In the genomic region with DNA sequence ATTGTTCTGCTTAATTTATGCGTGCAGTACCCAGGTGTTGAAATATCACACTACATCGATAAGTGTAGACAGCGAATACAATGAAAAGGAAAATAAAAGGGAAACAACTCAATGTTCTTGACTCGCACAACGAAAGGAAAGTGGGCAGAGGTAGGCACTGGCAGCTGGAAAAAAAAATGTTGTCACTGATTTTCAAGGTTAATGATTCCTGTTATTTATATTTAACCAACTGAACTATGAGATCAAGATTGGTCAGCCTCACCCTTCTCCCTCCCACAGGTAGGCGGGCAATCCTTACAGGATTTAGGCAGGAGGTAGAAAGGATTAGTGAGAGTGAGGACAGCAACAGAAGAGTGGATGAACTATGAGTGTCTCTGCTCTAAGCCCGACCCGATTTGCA, we compare ENCODE assay signal across 13 mouse cellular contexts. TPM values are rescaled to one million over a fixed set of nuclear protein-coding genes. Genes with fewer than 3 reads are reported as not detected.
"Had no signal": no experiment of that assay in that cellular context is flagged by ENCODE, and none has a peak within 500 bp of the region (broad histone marks: within the 10 kb centered on the region; RNA-seq: fewer than 3 reads in every experiment).

A gene (plus strand): TSS at position 359 of the 400 bp plus-strand sequence.

RNA-seq across cellular contexts. Expression of the gene that starts here (rescaled TPM):
- total RNA-seq: neutrophil, adult 5-6 weeks had no signal
- polyA plus RNA-seq: neural tube, embryonic 13.5 days; neural tube, embryonic 14.5 days; neural tube, embryonic 15.5 days; small intestine, adult 2 months; spleen, adult 2 months; stomach, embryonic 14.5 days; stomach, embryonic 15.5 days; stomach, embryonic 16.5 days; testis, adult 2 months; thymus, adult 2 months; thymus, postnatal 0 days; urinary bladder, adult 2 months had no signal
